Mouse (Mus musculus): ENCODE results near the gene Pllp. TPM values are rescaled to one million over a fixed set of nuclear protein-coding genes. Genes with fewer than 3 reads are reported as not detected.
A peak's percentile ranks its signal among the peaks of the same experiment; 100 is the strongest.

Pllp gene
- polyA plus RNA-seq, 1 experiment from 2014 or later = 125 TPM

DNA sequence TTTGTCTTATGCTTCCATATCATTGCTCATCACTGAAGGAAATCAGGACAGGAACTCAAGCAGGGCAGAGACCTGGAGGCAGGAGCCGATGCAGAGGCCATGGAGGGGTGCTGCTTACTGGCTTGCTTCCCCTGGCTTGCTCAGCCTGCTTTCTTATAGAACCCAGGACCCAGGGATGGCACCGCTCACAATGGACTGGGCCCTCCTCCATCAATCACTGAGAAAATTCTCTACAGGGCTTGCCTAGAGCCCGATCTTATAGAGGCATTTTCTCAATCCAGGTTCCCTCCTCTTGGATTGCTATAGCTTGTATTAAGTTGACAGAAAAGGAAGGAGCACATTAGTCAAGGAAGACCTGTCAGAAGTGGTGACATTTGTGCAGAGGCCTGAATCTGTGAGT, 488 bp upstream of the Pllp start:
- Histone ChIP-seq H3K36me3 (ENCODE audit: control insufficient read depth, insufficient read depth, low read length) (no peaks in the 10 kb centered on the region), H3K27ac (ENCODE audit: low read length) (no peak overlapping the region), H3K4me1 (ENCODE audit: control insufficient read depth, insufficient read depth, low read length) (peaks cover 19% of the 10 kb centered on the region), H3K4me3 (replicated peaks; ENCODE audit: low read length) (peak overlapping the region; percentile 47), H3K9ac (ENCODE audit: low read length) (no peak overlapping the region), H3K27me3 (ENCODE audit: control insufficient read depth, insufficient read depth, low read length) (peaks cover 35% of the 10 kb centered on the region), H3K9me3 (replicated peaks; ENCODE audit: control insufficient read depth, low read length) (no peaks in the 10 kb centered on the region), H3K4me2 (ENCODE audit: low read depth, low read length) (peak overlapping the region; percentile 61)
- no peak for ATAC-seq (ENCODE audit: insufficient read depth, low FRiP score)
- 43% methylated on average over 3 of the region's 3 CpGs for WGBS

DNA sequence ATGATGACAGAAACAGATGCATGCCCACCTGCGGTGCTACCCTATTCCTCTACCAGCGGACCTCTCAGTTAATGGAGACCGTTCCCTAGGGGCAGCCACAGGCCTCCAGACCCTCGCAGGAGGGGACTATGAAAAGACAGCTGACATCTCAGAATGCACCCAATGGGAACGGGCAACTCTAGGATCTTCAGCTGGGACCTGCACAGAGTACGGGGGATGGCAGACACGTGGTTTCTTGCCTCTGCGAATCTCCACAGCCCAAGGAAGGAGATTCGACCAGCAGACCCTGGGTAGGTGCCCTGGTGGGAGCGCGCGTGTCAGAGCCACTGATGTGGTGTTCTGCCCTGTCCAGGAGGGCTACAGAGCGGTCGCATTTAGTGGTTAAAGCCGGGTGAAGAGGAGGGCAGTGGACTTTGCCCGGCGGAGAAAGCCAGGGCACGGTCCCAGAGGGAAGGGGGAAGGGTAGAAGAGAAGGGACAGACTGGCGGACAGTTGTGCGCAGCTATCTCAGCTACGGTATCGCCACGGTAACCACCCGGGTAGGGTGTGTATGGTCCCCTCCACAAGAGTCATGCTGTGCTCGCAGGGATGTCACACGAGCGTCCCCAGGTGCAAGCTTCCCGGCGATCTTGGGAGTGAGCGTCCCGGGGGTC, 611 bp downstream of the Pllp start:
- Histone ChIP-seq H3K27ac (ENCODE audit: low read length) (peak overlapping the region; percentile 23; the same call in 1 of the 2 replicates), H3K4me1 (ENCODE audit: control insufficient read depth, insufficient read depth, low read length) (peaks cover 19% of the 10 kb centered on the region), H3K27me3 (ENCODE audit: control insufficient read depth, insufficient read depth, low read length) (peaks cover 35% of the 10 kb centered on the region), H3K36me3 (ENCODE audit: control insufficient read depth, insufficient read depth, low read length) (no peaks in the 10 kb centered on the region), H3K9ac (ENCODE audit: low read length) (peak overlapping the region; percentile 76), H3K4me3 (replicated peaks; ENCODE audit: low read length) (peak overlapping the region; percentile 47), H3K9me3 (replicated peaks; ENCODE audit: control insufficient read depth, low read length) (no peaks in the 10 kb centered on the region), H3K4me2 (ENCODE audit: low read depth, low read length) (peak overlapping the region; percentile 61)
- peak; percentile 48; the same call in 1 of the 2 replicates for ATAC-seq (ENCODE audit: insufficient read depth, low FRiP score)
- 2% methylated on average over 31 of the region's 31 CpGs for WGBS

DNA sequence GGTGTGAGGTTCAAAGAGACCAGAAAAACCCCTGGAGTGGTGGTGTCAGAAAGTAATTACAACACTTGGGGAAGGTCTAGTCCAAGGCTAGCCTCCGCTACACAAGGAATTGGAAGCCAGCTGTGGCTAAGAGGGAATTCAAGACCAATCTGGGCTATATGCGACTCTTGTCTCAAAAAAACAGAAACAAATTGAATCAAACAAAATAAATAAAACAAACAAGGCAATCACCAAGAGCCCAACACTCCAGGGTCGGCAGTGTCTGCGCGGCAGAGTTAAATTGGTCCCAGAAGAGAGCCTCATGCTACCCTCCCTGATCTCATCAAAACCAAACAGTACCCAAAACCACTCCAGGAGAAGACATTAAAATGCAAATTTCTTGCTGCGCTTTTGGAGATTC, 1.4 kb downstream of the Pllp start:
- H3K27ac ChIP-seq (ENCODE audit: low read length) = no peak overlapping the region
- WGBS = 10% methylated on average over 6 of the region's 6 CpGs
- H3K27me3 ChIP-seq (ENCODE audit: control insufficient read depth, insufficient read depth, low read length) = peaks cover 35% of the 10 kb centered on the region
- no peaks in the 10 kb centered on the region for H3K9me3 ChIP-seq (replicated peaks; ENCODE audit: control insufficient read depth, low read length)
- peak overlapping the region; percentile 47 for H3K4me3 ChIP-seq (replicated peaks; ENCODE audit: low read length)
- H3K9ac ChIP-seq (ENCODE audit: low read length) = peak overlapping the region; percentile 76; the same call in 1 of the 2 replicates
- H3K36me3 ChIP-seq (ENCODE audit: control insufficient read depth, insufficient read depth, low read length) = no peaks in the 10 kb centered on the region
- peak overlapping the region; percentile 61 for H3K4me2 ChIP-seq (ENCODE audit: low read depth, low read length)
- ATAC-seq (ENCODE audit: insufficient read depth, low FRiP score) = no peak
- peaks cover 19% of the 10 kb centered on the region for H3K4me1 ChIP-seq (ENCODE audit: control insufficient read depth, insufficient read depth, low read length)

DNA sequence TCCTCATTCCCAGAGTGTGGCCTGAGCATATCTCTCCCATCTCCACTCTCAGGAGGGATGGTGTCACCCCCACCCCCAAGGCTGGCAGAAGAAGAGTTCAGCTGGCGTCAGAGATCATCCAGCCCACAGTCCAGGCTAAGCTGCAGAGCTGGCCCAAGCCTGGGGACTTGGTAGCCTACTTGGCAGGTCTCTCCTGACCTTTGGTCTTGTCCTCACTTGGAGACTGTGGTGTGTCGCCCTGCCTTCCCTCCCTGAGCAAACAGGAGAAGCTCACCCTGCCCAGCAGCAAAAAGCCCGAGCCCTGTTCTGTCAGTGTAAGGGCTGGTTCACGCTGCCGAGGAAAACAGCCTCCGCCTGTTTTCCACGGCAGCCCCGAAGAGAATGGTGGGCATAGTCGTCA, 10.1 kb downstream of the Pllp start:
- Histone ChIP-seq H3K36me3 (ENCODE audit: control insufficient read depth, insufficient read depth, low read length) (no peaks in the 10 kb centered on the region), H3K4me1 (ENCODE audit: control insufficient read depth, insufficient read depth, low read length) (peaks cover 3% of the 10 kb centered on the region), H3K9me3 (replicated peaks; ENCODE audit: control insufficient read depth, low read length) (no peaks in the 10 kb centered on the region), H3K4me3 (replicated peaks; ENCODE audit: low read length) (no peak overlapping the region), H3K4me2 (ENCODE audit: low read depth, low read length) (0 out of 2 replicates have a peak overlapping the region, but pooled peaks have one; percentile 17), H3K9ac (ENCODE audit: low read length) (peak overlapping the region; percentile 28; the same call in 1 of the 2 replicates), H3K27me3 (ENCODE audit: control insufficient read depth, insufficient read depth, low read length) (no peaks in the 10 kb centered on the region), H3K27ac (ENCODE audit: low read length) (peak overlapping the region; percentile 80)
- peak; percentile 31; the same call in 1 of the 2 replicates for ATAC-seq (ENCODE audit: insufficient read depth, low FRiP score)
- 55% methylated on average over 9 of the region's 9 CpGs for WGBS

DNA sequence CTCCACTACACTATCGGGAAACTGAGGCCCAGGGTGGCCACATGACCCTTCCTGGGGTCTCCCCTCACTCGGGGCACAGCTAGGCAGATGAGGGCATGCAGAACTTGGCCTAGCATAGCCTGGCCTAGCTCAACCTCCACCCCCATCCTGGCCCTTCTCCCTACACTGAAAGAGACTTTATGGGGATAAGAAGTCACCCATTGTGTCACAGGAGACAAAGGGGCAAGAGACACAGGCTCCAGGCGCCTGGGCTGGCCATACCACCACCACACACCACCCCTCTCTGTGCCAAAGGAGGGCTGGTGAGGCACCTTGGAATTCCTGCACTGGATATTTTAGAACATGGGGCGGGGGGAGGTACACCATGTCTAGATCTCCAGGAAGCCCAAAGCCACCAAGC, 11.8 kb downstream of the Pllp start:
- Histone ChIP-seq H3K9me3 (replicated peaks; ENCODE audit: control insufficient read depth, low read length) (no peaks in the 10 kb centered on the region), H3K27ac (ENCODE audit: low read length) (peak overlapping the region; percentile 96), H3K4me3 (replicated peaks; ENCODE audit: low read length) (no peak overlapping the region), H3K4me1 (ENCODE audit: control insufficient read depth, insufficient read depth, low read length) (peaks cover 3% of the 10 kb centered on the region), H3K4me2 (ENCODE audit: low read depth, low read length) (no peak overlapping the region), H3K36me3 (ENCODE audit: control insufficient read depth, insufficient read depth, low read length) (no peaks in the 10 kb centered on the region), H3K9ac (ENCODE audit: low read length) (no peak overlapping the region; the same call in 1 of the 2 replicates), H3K27me3 (ENCODE audit: control insufficient read depth, insufficient read depth, low read length) (no peaks in the 10 kb centered on the region)
- ATAC-seq (ENCODE audit: insufficient read depth, low FRiP score) = no peak
- 75% methylated on average over 4 of the region's 4 CpGs for WGBS

DNA sequence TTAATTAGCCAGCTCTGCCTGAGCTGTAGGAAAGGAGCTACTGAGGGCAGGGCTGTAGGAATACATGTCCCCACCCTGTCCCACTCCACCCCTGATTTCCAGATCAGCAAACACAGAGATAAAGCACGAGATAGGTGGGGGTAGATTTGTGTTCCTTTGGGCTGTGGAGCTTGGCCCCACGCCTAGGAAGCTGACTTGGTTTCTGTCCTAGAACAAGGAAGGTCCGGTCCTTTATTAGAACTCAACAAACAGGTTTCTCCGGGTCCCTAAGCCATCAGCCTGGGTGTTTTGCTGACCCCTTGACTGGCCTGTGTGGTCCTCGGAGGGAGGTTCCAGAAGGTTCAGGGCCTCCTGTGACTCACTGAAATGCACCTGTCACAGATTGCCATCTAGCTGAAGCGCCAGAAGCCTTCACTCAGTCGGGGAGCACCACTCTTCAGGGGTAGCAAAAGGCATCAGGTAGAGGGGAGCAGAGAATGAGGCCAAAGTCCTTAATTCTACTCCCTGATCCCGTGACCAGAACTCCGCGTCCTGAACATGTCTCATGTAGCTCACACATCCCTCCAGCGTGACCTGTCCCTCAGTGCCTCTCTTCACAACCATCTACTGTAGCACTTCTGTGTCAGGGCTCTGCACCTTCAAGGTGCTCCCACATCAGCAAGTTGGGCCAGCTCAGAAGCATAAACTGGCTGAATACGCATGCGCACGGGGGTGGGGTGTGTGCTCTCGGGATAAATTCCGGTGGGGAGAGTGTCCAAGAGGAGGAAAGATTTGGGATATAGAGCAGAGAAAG, 13.2 kb downstream of the Pllp start:
- ATAC-seq (ENCODE audit: insufficient read depth, low FRiP score) = peak; percentile 85
- WGBS = 61% methylated on average over 16 of the region's 16 CpGs

DNA sequence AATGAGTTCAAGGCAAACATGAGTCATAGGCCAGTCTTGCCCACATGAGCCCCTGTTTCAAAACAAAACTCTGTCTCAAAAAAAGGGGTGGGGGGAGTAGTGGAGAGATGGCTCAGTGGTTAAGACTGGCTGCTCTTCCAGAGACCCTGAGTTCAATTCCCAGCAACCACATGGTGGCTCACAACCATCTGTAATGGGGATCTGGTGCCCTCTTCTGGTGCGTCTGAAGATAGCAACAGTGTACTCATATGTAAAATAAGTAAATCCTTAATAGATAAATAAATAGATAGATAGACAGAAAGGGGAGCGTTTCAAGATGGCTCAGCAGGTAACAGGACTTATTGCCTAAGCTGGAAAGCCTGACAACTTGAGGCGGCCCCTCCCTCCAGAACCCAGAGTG, 15.7 kb downstream of the Pllp start:
- Histone ChIP-seq H3K36me3 (ENCODE audit: control insufficient read depth, insufficient read depth, low read length) (no peaks in the 10 kb centered on the region), H3K4me2 (ENCODE audit: low read depth, low read length) (no peak overlapping the region), H3K4me3 (replicated peaks; ENCODE audit: low read length) (no peak overlapping the region), H3K9ac (ENCODE audit: low read length) (no peak overlapping the region), H3K9me3 (replicated peaks; ENCODE audit: control insufficient read depth, low read length) (no peaks in the 10 kb centered on the region), H3K27me3 (ENCODE audit: control insufficient read depth, insufficient read depth, low read length) (no peaks in the 10 kb centered on the region), H3K4me1 (ENCODE audit: control insufficient read depth, insufficient read depth, low read length) (peaks cover 8% of the 10 kb centered on the region), H3K27ac (ENCODE audit: low read length) (peak overlapping the region; percentile 96; the same call in 1 of the 2 replicates)
- ATAC-seq (ENCODE audit: insufficient read depth, low FRiP score) = no peak
- WGBS = 85% methylated on average over 3 of the region's 3 CpGs

More for the DNA sequence above, 13.2 kb downstream of the Pllp start:
- no peak overlapping the region for H3K4me3 ChIP-seq (replicated peaks; ENCODE audit: low read length)
- H3K9me3 ChIP-seq (replicated peaks; ENCODE audit: control insufficient read depth, low read length) = no peaks in the 10 kb centered on the region
- H3K4me2 ChIP-seq (ENCODE audit: low read depth, low read length) = peak overlapping the region; percentile 28; the same call in 1 of the 2 replicates
- H3K27ac ChIP-seq (ENCODE audit: low read length) = peak overlapping the region; percentile 96
- H3K9ac ChIP-seq (ENCODE audit: low read length) = 0 out of 2 replicates have a peak overlapping the region, but pooled peaks have one; percentile 2
- no peaks in the 10 kb centered on the region for H3K27me3 ChIP-seq (ENCODE audit: control insufficient read depth, insufficient read depth, low read length)
- no peaks in the 10 kb centered on the region for H3K36me3 ChIP-seq (ENCODE audit: control insufficient read depth, insufficient read depth, low read length)
- H3K4me1 ChIP-seq (ENCODE audit: control insufficient read depth, insufficient read depth, low read length) = peaks cover 8% of the 10 kb centered on the region

DNA sequence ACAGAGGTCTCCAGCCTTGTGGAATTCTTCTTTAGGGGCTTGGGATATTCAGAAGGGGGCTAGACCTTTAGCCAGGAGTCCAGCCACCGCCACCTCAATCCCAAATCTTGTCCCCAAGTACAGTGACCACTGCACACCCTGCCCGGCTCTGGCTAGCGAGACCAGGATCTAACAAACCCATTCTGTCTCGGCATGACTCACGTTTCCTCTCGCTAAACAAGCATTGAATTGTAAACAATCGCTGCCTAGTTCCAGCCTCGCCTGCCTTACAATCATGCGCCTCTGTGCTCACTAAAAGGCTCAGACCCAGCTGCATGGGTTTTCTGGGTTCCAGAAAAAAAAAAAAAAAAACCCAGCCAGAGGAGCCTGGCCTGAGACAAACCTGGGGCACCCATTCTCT, 17.5 kb downstream of the Pllp start:
- H3K9me3 ChIP-seq (replicated peaks; ENCODE audit: control insufficient read depth, low read length) = no peaks in the 10 kb centered on the region
- H3K4me1 ChIP-seq (ENCODE audit: control insufficient read depth, insufficient read depth, low read length) = peaks cover 5% of the 10 kb centered on the region
- peak overlapping the region; percentile 49; the same call in 1 of the 2 replicates for H3K9ac ChIP-seq (ENCODE audit: low read length)
- peak; percentile 63; the same call in 1 of the 2 replicates for ATAC-seq (ENCODE audit: insufficient read depth, low FRiP score)
- peak overlapping the region; percentile 17; the same call in 1 of the 2 replicates for H3K4me2 ChIP-seq (ENCODE audit: low read depth, low read length)
- H3K27ac ChIP-seq (ENCODE audit: low read length) = peak overlapping the region; percentile 84
- H3K36me3 ChIP-seq (ENCODE audit: control insufficient read depth, insufficient read depth, low read length) = peaks cover 5% of the 10 kb centered on the region; the same call in 1 of the 2 replicates
- WGBS = 17% methylated on average over 9 of the region's 9 CpGs
- H3K4me3 ChIP-seq (replicated peaks; ENCODE audit: low read length) = no peak overlapping the region
- no peaks in the 10 kb centered on the region for H3K27me3 ChIP-seq (ENCODE audit: control insufficient read depth, insufficient read depth, low read length)

DNA sequence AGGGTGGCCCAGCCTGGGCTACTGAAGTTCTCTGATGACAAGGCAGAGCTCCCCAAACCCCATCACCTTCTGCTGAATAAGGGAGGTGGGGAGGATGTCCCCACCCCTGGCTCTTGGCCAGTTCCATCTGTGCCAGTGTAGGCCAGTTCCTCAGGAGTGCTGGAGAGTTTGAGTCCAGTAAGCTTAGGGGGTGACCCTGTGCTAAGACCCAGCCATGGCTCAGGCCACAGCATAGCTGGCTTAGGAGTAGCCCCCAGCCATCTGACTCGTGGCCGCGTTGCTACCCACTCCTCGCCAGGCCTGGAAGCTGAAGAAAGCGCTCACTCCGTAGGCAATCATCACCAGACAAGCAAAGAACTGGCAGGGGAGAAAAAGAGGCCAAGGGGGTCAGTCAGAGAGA, 20.2 kb downstream of the Pllp start:
- WGBS = 84% methylated on average over 6 of the region's 6 CpGs
- no peak for ATAC-seq (ENCODE audit: insufficient read depth, low FRiP score)

More for the DNA sequence above, 20.2 kb downstream of the Pllp start:
- Histone ChIP-seq H3K9me3 (replicated peaks; ENCODE audit: control insufficient read depth, low read length) (no peaks in the 10 kb centered on the region), H3K27ac (ENCODE audit: low read length) (no peak overlapping the region), H3K36me3 (ENCODE audit: control insufficient read depth, insufficient read depth, low read length) (peaks cover 15% of the 10 kb centered on the region), H3K4me3 (replicated peaks; ENCODE audit: low read length) (no peak overlapping the region), H3K4me2 (ENCODE audit: low read depth, low read length) (no peak overlapping the region), H3K4me1 (ENCODE audit: control insufficient read depth, insufficient read depth, low read length) (peaks cover 9% of the 10 kb centered on the region), H3K9ac (ENCODE audit: low read length) (no peak overlapping the region), H3K27me3 (ENCODE audit: control insufficient read depth, insufficient read depth, low read length) (no peaks in the 10 kb centered on the region)
